ENCODE assay signal across 9 mouse cellular contexts in the genomic region with DNA sequence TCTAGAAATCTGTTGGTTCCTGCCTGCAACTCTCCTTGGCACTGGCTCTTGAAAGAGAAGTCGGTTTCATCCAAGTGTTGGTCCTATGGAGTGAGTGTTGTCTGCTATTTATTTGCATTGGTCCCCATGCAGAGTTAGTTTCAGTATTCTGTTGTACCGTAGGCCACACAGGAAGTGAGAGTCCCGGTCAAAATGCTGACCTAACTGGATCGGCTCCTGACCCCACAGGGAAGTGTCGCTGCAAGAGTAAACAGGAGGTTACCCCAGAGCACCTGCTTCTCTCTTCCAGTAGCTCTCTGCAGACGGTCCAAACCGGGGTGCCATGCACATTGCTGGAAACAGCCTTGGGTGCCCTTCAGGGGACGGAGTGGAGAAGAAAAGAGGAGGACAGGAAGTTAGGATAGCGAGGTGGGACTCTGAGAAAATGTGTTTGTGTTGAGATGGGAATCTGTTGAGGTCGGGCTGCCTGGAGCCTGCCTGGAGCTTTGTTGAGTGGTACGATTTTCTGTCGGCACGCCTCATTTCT. TPM values are rescaled to one million over a fixed set of nuclear protein-coding genes. Genes with fewer than 3 reads are reported as not detected.
DNase-seq lines count a peak whose midpoint lies in the region; ATAC-seq and TF ChIP-seq lines count a peak whose summit lies in the region.
"Had no signal": no experiment of that assay in that cellular context is flagged by ENCODE, and none has a peak within 500 bp of the region (broad histone marks: within the 10 kb centered on the region; RNA-seq: fewer than 3 reads in every experiment).

No protein-coding gene starts in this region.

- H3K4me3 ChIP-seq in layer of hippocampus, adult 2 months: no peak overlapping the region
- no peak overlapping the region for H3K4me3 ChIP-seq in liver, embryonic 15.5 days (replicated peaks)
- H3K4me3 ChIP-seq in stomach, embryonic 15.5 days (replicated peaks): no peak overlapping the region
- no peak overlapping the region for H3K4me3 ChIP-seq in hindbrain, embryonic 16.5 days (ENCODE audit: low read length)
- H3K4me3 ChIP-seq: embryonic facial prominence, embryonic 13.5 days had no signal

- peak overlapping the region; percentile 15; the same call in 1 of the 2 replicates for H3K27ac ChIP-seq in layer of hippocampus, adult 2 months
- no peak overlapping the region; the same call in 1 of the 2 replicates for H3K27ac ChIP-seq in liver, embryonic 15.5 days (replicated peaks)
- no peak overlapping the region for H3K27ac ChIP-seq in stomach, embryonic 15.5 days
- no peak overlapping the region for H3K27ac ChIP-seq in hindbrain, embryonic 16.5 days (ENCODE audit: low read depth, low read length)
- H3K27ac ChIP-seq: embryonic facial prominence, embryonic 13.5 days had no signal

- H3K4me1 ChIP-seq in liver, embryonic 15.5 days (replicated peaks): peaks cover 13% of the 10 kb centered on the region
- 0 out of 2 replicates have a peak, but pooled peaks cover 3% of the 10 kb centered on the region for H3K4me1 ChIP-seq in stomach, embryonic 15.5 days
- no peaks in the 10 kb centered on the region for H3K4me1 ChIP-seq in hindbrain, embryonic 16.5 days (ENCODE audit: control insufficient read depth, insufficient read depth, low read depth, low read length)
- H3K4me1 ChIP-seq: embryonic facial prominence, embryonic 13.5 days had no signal

- no peak overlapping the region for H3K9ac ChIP-seq in liver, embryonic 15.5 days
- no peak overlapping the region for H3K9ac ChIP-seq in stomach, embryonic 15.5 days
- H3K9ac ChIP-seq in hindbrain, embryonic 16.5 days (ENCODE audit: low read depth, low read length): no peak overlapping the region
- H3K9ac ChIP-seq: embryonic facial prominence, embryonic 13.5 days had no signal

- peak in 1 of 2 experiments; percentile 10 for DNase-seq in layer of hippocampus, adult 2 months (ENCODE audit: low spot score in 2 of 2)
- no peak for DNase-seq in layer of hippocampus, adult 8-10 months (ENCODE audit: low spot score in 2 of 2)
- peak; percentile 30 to 34 for DNase-seq in heart, postnatal 36 days
- no peak for DNase-seq in T-cell, adult 2 months (ENCODE audit: low spot score)
- no peak for DNase-seq in left cerebral cortex, adult 18-20 months (ENCODE audit: low spot score in 2 of 2)

- peak; percentile 58; the same call in 1 of the 2 replicates for ATAC-seq in liver, embryonic 15.5 days (ENCODE audit: insufficient read depth)
- no peak for ATAC-seq in stomach, embryonic 15.5 days (ENCODE audit: insufficient read depth, low FRiP score, low read depth)
- ATAC-seq in hindbrain, embryonic 16.5 days: no peak

- WGBS in liver, embryonic 15.5 days (ENCODE audit: insufficient replicate concordance): 29% methylated on average over 13 of the region's 13 CpGs
- 37% methylated on average over 13 of the region's 13 CpGs for WGBS in stomach, embryonic 15.5 days
- 69% methylated on average over 13 of the region's 13 CpGs for WGBS in hindbrain, embryonic 16.5 days

- H3K4me2 ChIP-seq in liver, embryonic 15.5 days: peak overlapping the region; percentile 39
- peak overlapping the region; percentile 23; the same call in 1 of the 2 replicates for H3K4me2 ChIP-seq in stomach, embryonic 15.5 days
- H3K4me2 ChIP-seq in hindbrain, embryonic 16.5 days (ENCODE audit: low read length): no peak overlapping the region
- H3K4me2 ChIP-seq: embryonic facial prominence, embryonic 13.5 days had no signal

- TF ChIP-seq CTCF in layer of hippocampus, adult 2 months (conservative IDR thresholded peaks at IDR 0.05): no peak

- no peaks in the 10 kb centered on the region; the same call in 1 of the 2 replicates for H3K27me3 ChIP-seq in liver, embryonic 15.5 days
- no peaks in the 10 kb centered on the region for H3K27me3 ChIP-seq in stomach, embryonic 15.5 days (replicated peaks)
- no peaks in the 10 kb centered on the region for H3K27me3 ChIP-seq in hindbrain, embryonic 16.5 days (replicated peaks; ENCODE audit: control insufficient read depth, insufficient read depth, low read length)
- H3K27me3 ChIP-seq: embryonic facial prominence, embryonic 13.5 days had no signal

- intact Hi-C loops in heart, postnatal 36 days (cut with DNase I): no loop called here

- no peaks in the 10 kb centered on the region for H3K9me3 ChIP-seq in liver, embryonic 15.5 days (replicated peaks)
- no peaks in the 10 kb centered on the region for H3K9me3 ChIP-seq in stomach, embryonic 15.5 days
- H3K9me3 ChIP-seq in hindbrain, embryonic 16.5 days (ENCODE audit: control insufficient read depth, low read length): no peaks in the 10 kb centered on the region
- H3K9me3 ChIP-seq: embryonic facial prominence, embryonic 13.5 days had no signal

- no peaks in the 10 kb centered on the region for H3K36me3 ChIP-seq in liver, embryonic 15.5 days (replicated peaks)
- H3K36me3 ChIP-seq in stomach, embryonic 15.5 days: no peaks in the 10 kb centered on the region
- no peaks in the 10 kb centered on the region for H3K36me3 ChIP-seq in hindbrain, embryonic 16.5 days (ENCODE audit: control insufficient read depth, insufficient read depth, low read length)
- H3K36me3 ChIP-seq: embryonic facial prominence, embryonic 13.5 days had no signal

RNA-seq across cellular contexts. Expression of a gene that starts 53.6 kb away (rescaled TPM):
- total RNA-seq in layer of hippocampus, adult 2 months (2021): 10 to 100 TPM; 55.7 to 58.5 TPM
- 10 to 100 TPM; 56.6 to 59.8 (median 59.1) TPM for total RNA-seq in layer of hippocampus, adult 8-10 months (2022)
- 10 to 100 TPM; 50.7 to 63.9 TPM for total RNA-seq in heart, postnatal 36 days (2021)
- polyA plus RNA-seq in liver, embryonic 15.5 days (2015; fragmentation: Nextera tagmentation; extraction: Ambion mirVana): 97.7 and 100 TPM in 2 replicates
- 177 and 188 TPM in 2 replicates for polyA plus RNA-seq in stomach, embryonic 15.5 days (2015; fragmentation: Nextera tagmentation; extraction: Ambion mirVana)
- total RNA-seq in left cerebral cortex, adult 18-20 months (2021): 10 to 100 TPM; 56.7 to 65.4 TPM
- polyA plus RNA-seq in hindbrain, embryonic 16.5 days (2015; fragmentation: Nextera tagmentation; extraction: Ambion mirVana): 161 and 169 TPM in 2 replicates

Comparison
In these comparisons a context has a peak if more than half of its experiments do, and no peak if none do; other contexts are left out.
1. DNase-seq: peak in heart, postnatal 36 days (2 of 2); none in layer of hippocampus, adult 8-10 months (0 of 2), T-cell, adult 2 months (single experiment) and left cerebral cortex, adult 18-20 months (0 of 2).